Mouse (Mus musculus) hindbrain, embryonic 14.5 days (tissue): ENCODE results near the gene Hapln3. TPM values are rescaled to one million over a fixed set of nuclear protein-coding genes. Genes with fewer than 3 reads are reported as not detected.

Experiments used
- ATAC-seq: fragments of 200-750 bp; cut with Nextera tagmentation; 2 replicates; pipeline ENCODE4 v1.8.0; 2017; ENCODE audit warnings: moderate number of reproducible peaks, mild to moderate bottlenecking, moderate TSS enrichment, moderate library complexity; ENCODE audit not compliant: low FRiP score
- DNase-seq: peaks from one replicate; pipeline ENCODE4 v3.0.0-alpha.2; 2015; ENCODE audit warnings: low spot score
- H3K27ac ChIP-seq: fragments of 300-500 bp; sonication (generic); 2 replicates; pipeline ENCODE4 v1.5.1; 2014; ENCODE audit warnings: mild to moderate bottlenecking, moderate library complexity
- H3K27me3 ChIP-seq: fragments of 300-500 bp; sonication (generic); 2 replicates; pipeline ENCODE4 v1.6.1; 2014; ENCODE audit warnings: mild to moderate bottlenecking, low read length, mixed read lengths; ENCODE audit not compliant: control insufficient read depth, insufficient read depth
- H3K36me3 ChIP-seq: fragments of 300-500 bp; sonication (generic); replicated peaks from 2 replicates; pipeline ENCODE4 v1.6.1; 2014; ENCODE audit not compliant: control insufficient read depth, insufficient read depth
- H3K4me1 ChIP-seq: fragments of 300-500 bp; sonication (generic); replicated peaks from 2 replicates; pipeline ENCODE4 v1.6.1; 2014; ENCODE audit warnings: antibody characterized with exemption, low read length, mixed read lengths; ENCODE audit not compliant: control insufficient read depth, insufficient read depth
- H3K4me2 ChIP-seq: fragments of 300-500 bp; sonication (generic); replicated peaks from 2 replicates; pipeline ENCODE4 v1.6.1; 2014; ENCODE audit warnings: mild to moderate bottlenecking, moderate library complexity
- H3K4me3 ChIP-seq: fragments of 300-500 bp; sonication (generic); replicated peaks from 2 replicates; pipeline ENCODE4 v1.5.1; 2014; ENCODE audit warnings: mild to moderate bottlenecking, low read length
- H3K9ac ChIP-seq: fragments of 300-500 bp; sonication (generic); 2 replicates; pipeline ENCODE4 v1.6.1; 2014
- H3K9me3 ChIP-seq: fragments of 300-500 bp; sonication (generic); 2 replicates; pipeline ENCODE4 v1.6.1; 2016; ENCODE audit warnings: low read length; ENCODE audit not compliant: control insufficient read depth
- WGBS: fragments of 180-500 bp; shearing (Covaris S2); extraction: QIAGEN DNeasy Blood & Tissue Kit; methylation state at CpG from one replicate; pipeline ENCODE4 v1.1.7; 2014; 5-methylcytosine and 5-hydroxymethylcytosine counted together
- polyA plus RNA-seq: library from polyadenylated mRNA; unstranded; fragments of >200 nt; fragmentation: Nextera tagmentation; extraction: Ambion mirVana; gene quantifications from 2 replicates; pipeline ENCODE4 v1.2.1, GENCODE M21; 2014

The Hapln3 gene
- polyA plus RNA-seq = 2.2 and 2.5 TPM in 2 replicates

DNA sequence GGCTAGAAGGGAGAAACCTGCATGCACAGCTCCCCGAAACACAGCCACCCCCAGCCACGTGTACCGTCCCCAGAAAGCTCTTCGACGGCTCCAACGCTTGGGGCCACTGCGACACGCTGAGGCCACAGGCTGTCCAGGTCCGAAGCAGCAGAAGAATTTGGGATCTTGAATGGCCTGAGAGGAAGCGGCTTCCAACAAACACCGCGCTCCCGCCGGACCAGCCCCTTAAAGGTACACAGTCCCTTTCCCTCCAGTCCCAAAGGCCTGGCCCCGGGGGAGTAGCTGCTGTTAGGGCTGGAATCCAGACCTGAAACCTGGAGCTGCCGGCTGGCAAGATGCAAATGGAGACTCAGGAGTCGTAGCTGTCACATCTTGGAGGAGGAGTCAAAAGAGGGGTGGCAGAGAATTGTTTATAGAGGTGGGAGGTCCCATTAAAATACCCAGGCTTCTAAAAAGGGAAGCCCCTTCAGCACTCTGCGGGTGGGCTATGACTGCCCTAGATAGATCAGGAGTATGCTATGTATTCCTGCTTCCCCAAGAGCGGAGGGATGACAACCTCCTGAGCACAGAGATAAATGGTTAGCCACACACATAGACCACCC, at the start of gene Hapln3:
Gene Hapln3 (minus strand): TSS at position 176 of the 602 bp plus-strand sequence.
- Histone ChIP-seq H3K4me2 (peak within 1 kb of the TSS; percentile 46), H3K27ac (no peak within 1 kb of the TSS), H3K9me3 (no peaks in the 10 kb centered on the region), H3K36me3 (no peaks in the 10 kb centered on the region), H3K27me3 (peaks cover 18% of the 10 kb centered on the region; the same call in 1 of the 2 replicates), H3K4me3 (peak within 1 kb of the TSS; percentile 13), H3K9ac (no peak within 1 kb of the TSS), H3K4me1 (peaks cover 4% of the 10 kb centered on the region; the same call in 1 of the 2 replicates)
- WGBS = 5% methylated on average over 19 of the region's 19 CpGs
- ATAC-seq = no peak
- peak; percentile 50 for DNase-seq

DNA sequence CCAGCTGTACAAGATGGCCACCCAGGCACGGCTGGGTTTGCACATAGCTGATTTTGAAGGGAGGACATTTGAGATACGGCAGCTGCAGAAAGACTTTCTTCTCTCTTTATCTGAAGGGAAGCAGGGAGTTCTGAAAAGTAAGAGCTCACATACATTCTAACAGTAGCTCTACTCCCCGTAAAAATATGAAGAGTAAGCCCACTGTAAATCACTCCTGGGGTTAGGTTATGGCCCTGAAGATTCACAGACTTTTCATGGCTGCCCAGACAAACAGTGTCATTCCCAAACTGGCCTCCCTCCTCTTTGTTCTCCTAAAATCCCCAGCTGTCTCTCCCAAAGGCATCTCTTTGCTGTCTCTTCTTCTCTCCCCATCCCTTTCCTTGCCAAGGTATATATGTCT, 43.0 kb upstream of the Hapln3 start:
- Histone ChIP-seq H3K4me3 (no peak overlapping the region), H3K4me1 (no peaks in the 10 kb centered on the region), H3K27ac (no peak overlapping the region), H3K36me3 (no peaks in the 10 kb centered on the region), H3K9ac (no peak overlapping the region), H3K4me2 (no peak overlapping the region), H3K27me3 (no peaks in the 10 kb centered on the region), H3K9me3 (no peaks in the 10 kb centered on the region)
- DNase-seq = no peak
- WGBS = 83% methylated on average over 3 of the region's 3 CpGs
- ATAC-seq = no peak

DNA sequence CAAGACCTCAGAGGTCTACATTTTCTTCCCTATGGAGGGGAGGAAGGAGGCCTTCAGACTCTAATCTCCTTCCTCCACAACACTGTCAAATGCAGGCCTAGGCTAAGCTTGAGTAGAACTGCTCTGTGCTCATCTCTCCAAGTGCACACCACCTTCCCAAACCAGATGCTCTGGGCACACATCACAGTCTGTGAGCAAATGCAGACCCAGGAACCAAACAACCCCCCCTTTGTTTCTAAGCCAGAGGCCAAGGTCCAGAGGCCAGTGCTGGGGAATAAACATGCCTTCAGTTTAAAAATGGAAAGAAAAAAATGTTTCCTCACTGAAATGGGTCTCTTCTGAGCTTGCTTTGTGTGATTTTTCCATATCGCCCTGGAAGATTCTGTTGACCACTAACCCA, 41.0 kb upstream of the Hapln3 start:
- H3K9ac ChIP-seq = no peak overlapping the region
- DNase-seq = no peak
- H3K4me2 ChIP-seq = no peak overlapping the region
- WGBS = 91% methylated on average over 1 of the region's 1 CpGs
- no peaks in the 10 kb centered on the region for H3K27me3 ChIP-seq
- H3K27ac ChIP-seq = no peak overlapping the region
- H3K4me1 ChIP-seq = no peaks in the 10 kb centered on the region
- ATAC-seq = no peak
- no peak overlapping the region for H3K4me3 ChIP-seq
- H3K9me3 ChIP-seq = no peaks in the 10 kb centered on the region
- H3K36me3 ChIP-seq = no peaks in the 10 kb centered on the region

DNA sequence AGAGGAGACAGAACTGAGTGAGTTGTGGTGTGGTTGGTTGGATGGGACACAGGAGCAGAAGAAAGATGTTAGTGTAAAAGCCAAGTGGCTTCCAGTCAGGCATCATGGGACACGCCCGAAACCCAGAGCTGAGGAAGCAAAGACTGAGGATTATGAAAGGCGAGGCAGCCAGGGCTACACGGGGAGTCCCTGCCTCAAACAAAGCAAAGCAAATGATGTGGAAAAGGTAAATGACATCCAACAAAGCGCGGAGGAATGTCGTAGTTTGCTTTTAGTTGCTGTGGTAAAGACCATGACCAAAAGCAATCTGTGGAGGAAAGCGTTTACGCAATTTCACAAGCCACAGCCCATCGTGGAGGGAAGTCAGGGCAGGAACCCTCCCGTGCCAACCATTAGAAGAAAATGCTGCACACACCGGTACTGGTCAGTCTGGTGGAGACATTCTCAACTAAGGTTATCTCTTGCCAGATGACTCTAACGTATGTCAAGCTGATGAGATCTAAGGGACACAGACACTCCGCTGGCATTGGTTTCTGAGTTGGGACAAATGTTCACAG, 36.3 kb upstream of the Hapln3 start:
- H3K4me1 ChIP-seq = no peaks in the 10 kb centered on the region
- no peaks in the 10 kb centered on the region for H3K27me3 ChIP-seq
- no peak overlapping the region for H3K4me2 ChIP-seq
- peaks cover 4% of the 10 kb centered on the region; the same call in 1 of the 2 replicates for H3K9me3 ChIP-seq
- no peak overlapping the region for H3K4me3 ChIP-seq
- no peak overlapping the region for H3K27ac ChIP-seq
- no peaks in the 10 kb centered on the region for H3K36me3 ChIP-seq
- no peak for ATAC-seq
- 31% methylated on average over 14 of the region's 14 CpGs for WGBS
- H3K9ac ChIP-seq = no peak overlapping the region
- DNase-seq = no peak

DNA sequence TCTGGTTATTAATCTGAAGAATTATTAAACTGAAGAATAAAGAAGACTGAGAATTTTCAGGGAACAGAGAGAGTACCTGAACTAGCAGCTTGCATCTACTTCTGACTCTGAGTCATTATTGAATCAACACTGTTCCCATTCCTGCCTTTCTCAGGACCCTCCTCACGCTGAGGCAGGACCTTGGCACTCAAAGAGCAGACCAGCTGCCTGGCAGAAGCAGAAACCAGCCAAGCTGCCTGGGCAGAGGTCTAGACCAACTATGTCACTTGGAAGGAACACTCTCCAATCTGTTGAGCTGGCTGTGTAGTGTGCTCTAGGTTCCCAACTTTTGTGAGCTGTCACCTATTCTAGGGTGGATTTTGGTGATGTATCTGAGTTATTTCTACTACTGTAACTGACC, 28.6 kb upstream of the Hapln3 start:
- DNase-seq (no peak), ATAC-seq (no peak)
- Histone ChIP-seq H3K27ac (no peak overlapping the region), H3K9me3 (peaks cover 6% of the 10 kb centered on the region; the same call in 1 of the 2 replicates), H3K36me3 (no peaks in the 10 kb centered on the region), H3K9ac (no peak overlapping the region), H3K4me2 (no peak overlapping the region), H3K4me3 (no peak overlapping the region), H3K4me1 (no peaks in the 10 kb centered on the region), H3K27me3 (no peaks in the 10 kb centered on the region)
- 62% methylated on average over 1 of the region's 1 CpGs for WGBS

DNA sequence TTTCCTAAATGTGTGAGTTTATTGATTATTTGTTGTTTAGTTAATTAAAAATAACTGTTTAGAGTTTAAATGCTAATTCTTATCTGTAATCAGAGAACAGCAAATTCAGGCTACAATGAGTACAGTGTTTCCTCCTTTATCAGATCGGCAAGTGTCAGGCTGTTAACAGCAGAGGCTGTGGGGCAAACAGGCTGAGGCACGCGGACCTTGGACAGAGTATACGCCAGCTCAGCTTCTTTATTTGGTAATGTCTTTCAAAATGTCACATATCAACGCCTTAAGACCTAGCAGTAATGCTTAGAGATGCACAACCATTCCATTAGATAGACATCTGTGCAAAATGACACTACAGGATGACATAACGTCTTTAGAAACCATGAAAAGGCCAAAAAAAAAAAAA, 18.7 kb upstream of the Hapln3 start:
- H3K36me3 ChIP-seq = 0 out of 2 replicates have a peak, but pooled peaks cover 5% of the 10 kb centered on the region
- 74% methylated on average over 6 of the region's 6 CpGs for WGBS
- no peak for DNase-seq
- no peaks in the 10 kb centered on the region for H3K9me3 ChIP-seq
- peaks cover 9% of the 10 kb centered on the region; the same call in 1 of the 2 replicates for H3K27me3 ChIP-seq
- ATAC-seq = no peak
- H3K4me3 ChIP-seq = no peak overlapping the region
- peaks cover 14% of the 10 kb centered on the region for H3K4me1 ChIP-seq
- no peak overlapping the region for H3K27ac ChIP-seq
- no peak overlapping the region for H3K9ac ChIP-seq
- peak overlapping the region; percentile 66 for H3K4me2 ChIP-seq

DNA sequence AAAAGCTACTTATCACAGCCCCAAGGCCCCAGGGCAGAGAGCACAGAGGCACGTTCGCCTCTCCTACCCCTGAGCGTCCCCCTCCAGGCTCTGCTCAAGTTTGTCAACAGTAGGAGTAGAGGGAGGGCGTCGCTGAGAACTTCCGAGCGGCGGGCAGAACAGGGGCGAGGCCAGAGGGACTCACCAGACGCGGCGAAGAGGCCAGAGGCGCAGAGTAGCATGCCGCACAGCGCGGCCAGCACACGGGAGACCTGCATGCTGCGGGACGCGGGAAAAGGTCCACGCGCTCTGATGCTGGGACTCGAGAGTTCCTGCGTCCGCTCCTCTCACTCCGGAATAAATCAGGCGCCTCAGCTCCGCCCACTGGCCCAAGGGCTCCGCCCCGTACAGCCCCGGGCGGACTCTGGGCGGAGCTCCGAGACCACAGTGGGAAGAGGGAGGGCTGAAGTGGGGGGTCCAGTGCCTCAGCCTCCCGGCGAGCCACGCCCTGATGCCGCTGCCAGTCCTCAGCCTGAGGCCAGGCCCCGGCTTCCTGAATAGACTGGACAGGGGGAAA, 18.0 kb upstream of the Hapln3 start, which contains the start of gene Mfge8:
Gene Mfge8 (minus strand): TSS at position 350 of the 556 bp plus-strand sequence.
- peaks cover 14% of the 10 kb centered on the region for H3K4me1 ChIP-seq
- WGBS = under 1% methylated on average over 39 of the region's 39 CpGs
- H3K9me3 ChIP-seq = no peaks in the 10 kb centered on the region
- peak within 1 kb of the TSS; percentile 32 for H3K9ac ChIP-seq
- DNase-seq = peak; percentile 74
- no peak within 1 kb of the TSS for H3K27ac ChIP-seq
- H3K36me3 ChIP-seq = 0 out of 2 replicates have a peak, but pooled peaks cover 5% of the 10 kb centered on the region
- peak within 1 kb of the TSS; percentile 66 for H3K4me2 ChIP-seq
- H3K27me3 ChIP-seq = peaks cover 9% of the 10 kb centered on the region; the same call in 1 of the 2 replicates
- H3K4me3 ChIP-seq = peak within 1 kb of the TSS; percentile 41
- ATAC-seq = peak; percentile 89

DNA sequence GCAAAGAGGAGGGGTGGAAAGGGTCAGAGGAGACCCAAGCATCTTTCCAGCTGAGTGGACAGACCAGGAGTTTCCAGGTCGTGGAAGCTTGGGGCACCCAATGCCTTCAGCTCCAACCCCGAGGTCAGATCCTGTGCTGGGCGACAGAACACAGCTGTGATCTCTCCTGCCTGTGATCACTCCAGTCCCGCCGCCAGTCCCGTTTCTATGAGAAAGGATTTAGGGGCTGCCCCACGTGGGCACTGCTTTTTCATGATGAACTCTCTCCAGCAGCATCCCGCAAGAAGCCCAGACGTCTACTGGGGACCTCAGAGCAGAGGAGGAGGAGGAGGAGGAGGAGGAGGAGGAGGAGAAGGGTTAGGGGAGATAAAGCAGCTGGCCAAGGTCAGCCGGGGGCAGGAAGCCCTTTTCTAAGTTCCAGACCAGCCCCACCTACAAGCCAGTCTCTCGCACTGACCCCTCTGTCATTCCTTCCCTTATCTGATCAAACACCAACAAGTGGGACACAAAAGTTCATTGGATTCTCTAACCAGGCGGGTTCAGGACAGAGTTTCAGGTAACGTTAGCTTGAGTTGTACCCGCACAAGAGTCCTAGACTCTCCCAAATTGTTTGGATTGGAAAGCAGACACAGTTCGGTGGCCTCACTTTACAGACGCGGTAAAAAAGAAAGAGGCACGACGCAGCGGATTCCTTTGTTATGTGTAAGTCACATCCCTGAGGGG, 17.3 kb upstream of the Hapln3 start:
- DNase-seq (no peak), ATAC-seq (0 out of 2 replicates have a peak, but pooled peaks have one; percentile 9)
- H3K27me3 ChIP-seq = peaks cover 9% of the 10 kb centered on the region; the same call in 1 of the 2 replicates
- H3K9ac ChIP-seq = peak overlapping the region; percentile 32
- no peaks in the 10 kb centered on the region for H3K9me3 ChIP-seq
- no peak overlapping the region for H3K27ac ChIP-seq
- H3K4me3 ChIP-seq = peak overlapping the region; percentile 41
- peak overlapping the region; percentile 66 for H3K4me2 ChIP-seq
- H3K4me1 ChIP-seq = peaks cover 14% of the 10 kb centered on the region
- 0 out of 2 replicates have a peak, but pooled peaks cover 5% of the 10 kb centered on the region for H3K36me3 ChIP-seq
- under 1% methylated on average over 20 of the region's 20 CpGs for WGBS
